Mouse (Mus musculus): ENCODE measurements around the gene Sirpb1b.
"Not testable (repeated sequence)": the region's sequence is repeated elsewhere in the genome, so short reads cannot be mapped to it uniquely, and the experiment has no call there.

DNA sequence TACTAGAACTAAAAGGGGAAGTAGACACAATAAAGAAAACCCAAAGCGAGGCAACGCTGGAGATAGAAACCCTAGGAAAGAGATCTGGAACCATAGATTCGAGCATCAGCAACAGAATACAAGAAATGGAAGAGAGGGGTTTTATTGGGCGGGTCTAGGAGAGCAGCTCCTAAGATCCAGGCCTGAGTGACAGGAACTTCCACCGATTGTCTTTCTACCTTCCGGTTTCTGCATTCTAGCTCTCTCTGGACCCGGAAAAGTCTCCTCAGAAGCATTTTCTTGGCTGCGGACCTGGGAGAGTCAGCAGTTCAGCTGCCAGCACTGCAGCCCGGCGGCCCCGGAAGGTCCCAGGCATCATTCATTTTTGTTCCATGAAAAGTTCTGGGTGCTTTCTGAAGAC, 61.3 kb downstream of the Sirpb1b start:
- TF ChIP-seq CTCF (IDR thresholded peaks at IDR 0.05; ENCODE audit: insufficient read depth, low read length); POLR2A (IDR thresholded peaks at IDR 0.05; ENCODE audit: borderline replicate concordance, extremely low read depth, low read depth, low read length): not testable (repeated sequence)

All from lung, adult 2 months (tissue).